Mouse (Mus musculus) kidney, postnatal 10 days (tissue): ENCODE results near the gene Gss.

Source experiments
- DNase-seq: peaks from one replicate; pipeline ENCODE4 v3.0.0; 2021; ENCODE audit warnings: mixed read lengths

Gss gene

DNA sequence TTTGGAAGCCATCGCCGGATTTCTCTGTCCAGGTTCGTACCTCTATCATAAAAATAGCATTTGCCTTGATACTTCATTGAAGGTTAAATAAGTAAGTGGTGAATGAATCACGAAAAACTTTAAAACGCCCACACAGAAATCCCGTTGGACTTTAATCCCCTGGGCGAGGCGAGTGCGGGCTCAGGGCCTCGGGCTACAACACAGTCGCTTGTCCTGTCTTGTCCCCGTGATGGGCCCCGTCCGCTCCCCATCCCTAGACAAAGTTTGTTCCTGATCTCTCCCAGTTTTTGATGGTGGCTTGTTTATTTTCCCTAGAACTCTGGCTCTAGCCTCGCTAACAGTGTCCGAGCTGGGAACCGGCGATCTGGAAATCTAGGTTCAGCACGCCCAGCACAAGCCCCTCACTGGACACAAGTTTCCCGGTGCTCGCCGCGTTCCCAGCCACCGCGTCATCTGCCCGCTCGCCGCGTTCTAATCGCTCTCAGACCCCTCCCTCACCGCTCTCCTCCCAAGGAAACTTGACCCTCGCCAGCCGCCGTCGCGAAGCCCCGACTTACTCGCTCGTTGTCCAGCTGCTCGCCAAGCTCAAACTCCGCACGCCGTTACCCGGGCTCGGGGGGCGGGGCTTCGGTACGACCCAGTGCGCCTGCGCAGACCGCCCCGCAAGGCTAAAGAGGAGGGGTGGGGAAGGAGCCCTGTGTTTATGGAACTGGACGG lies at the start of gene Gss:
TSS of gene Gss (minus strand) at position 674 of the 717 bp plus-strand sequence.
- peak; percentile 100 for DNase-seq

GRCm38 (mm10) chr2:155641540-155642472 lies 49.2 kb upstream of the Gss start:
- peak; percentile 74 for DNase-seq

- DNase-seq = no peak
These were observed 48.0 kb upstream of the Gss start for GRCm38 (mm10) chr2:155640656-155641055.

GRCm38 (mm10) chr2:155637411-155637810 lies 44.8 kb upstream of the Gss start:
- DNase-seq = no peak

DNA sequence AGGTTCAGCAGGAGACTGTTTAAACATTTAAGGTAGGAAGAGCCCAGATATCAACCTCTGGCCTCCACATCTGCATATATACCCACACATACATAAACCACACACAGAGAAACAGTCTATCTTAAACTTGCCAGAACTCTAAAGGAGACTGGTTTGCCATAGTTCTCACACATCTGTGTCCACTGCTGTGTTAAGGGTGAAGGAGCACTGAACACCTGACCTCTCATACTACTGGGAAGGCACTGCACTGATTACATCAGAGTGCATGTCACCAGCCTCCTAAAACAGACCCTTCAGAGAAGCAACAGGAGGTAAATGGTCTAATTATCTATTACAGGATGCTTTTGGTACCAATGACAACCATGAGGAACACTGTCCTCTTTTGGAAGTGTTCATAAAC lies 44.3 kb upstream of the Gss start:
- DNase-seq = no peak

- DNase-seq = no peak
These were observed 43.4 kb upstream of the Gss start for GRCm38 (mm10) chr2:155635961-155636360.

DNA sequence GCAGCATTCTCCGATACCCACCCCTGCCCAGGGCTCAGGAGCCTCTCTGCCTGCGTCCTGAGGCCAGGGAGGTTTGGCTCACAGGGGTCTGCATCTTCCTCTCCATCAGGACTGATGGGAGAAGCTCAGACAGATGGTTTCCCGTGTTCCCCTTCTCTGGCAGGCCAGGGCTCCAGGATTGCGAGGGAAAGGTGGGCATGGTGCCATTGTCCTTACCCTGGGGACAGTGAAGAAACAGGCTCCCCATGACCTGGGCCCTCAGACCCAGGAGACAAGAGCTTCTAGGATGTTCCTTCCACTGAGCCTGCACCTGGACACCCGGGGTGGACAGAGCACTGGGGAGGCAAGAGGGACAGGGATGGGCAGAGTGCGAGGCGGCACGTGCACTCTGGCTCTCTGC lies 42.0 kb upstream of the Gss start:
- DNase-seq = no peak

DNA sequence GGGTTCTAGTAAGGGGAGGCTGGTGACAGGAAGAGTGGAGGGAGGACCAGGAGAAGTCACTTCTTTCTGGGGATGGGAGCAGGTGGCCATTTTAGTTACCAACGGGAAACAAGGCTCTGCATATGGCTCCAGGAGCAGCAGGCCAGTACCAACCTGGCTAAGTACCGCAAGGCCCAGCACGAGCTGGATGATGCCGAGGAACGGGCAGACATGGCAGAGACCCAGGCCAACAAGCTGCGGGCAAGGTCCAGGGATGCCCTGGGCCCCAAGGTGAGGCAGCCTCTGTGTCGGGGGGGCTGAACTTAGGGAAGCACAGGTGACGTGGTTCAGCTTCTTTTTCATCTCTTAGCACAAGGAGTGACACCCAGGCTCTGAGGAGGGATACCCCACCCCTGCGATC lies 41.1 kb upstream of the Gss start:
- no peak for DNase-seq

- DNase-seq = no peak
These were observed 40.5 kb upstream of the Gss start for GRCm38 (mm10) chr2:155633121-155633520.

- no peak for DNase-seq
These were observed 39.7 kb upstream of the Gss start for GRCm38 (mm10) chr2:155632138-155632936.

GRCm38 (mm10) chr2:155630590-155631416 lies 38.2 kb upstream of the Gss start:
- no peak for DNase-seq

DNA sequence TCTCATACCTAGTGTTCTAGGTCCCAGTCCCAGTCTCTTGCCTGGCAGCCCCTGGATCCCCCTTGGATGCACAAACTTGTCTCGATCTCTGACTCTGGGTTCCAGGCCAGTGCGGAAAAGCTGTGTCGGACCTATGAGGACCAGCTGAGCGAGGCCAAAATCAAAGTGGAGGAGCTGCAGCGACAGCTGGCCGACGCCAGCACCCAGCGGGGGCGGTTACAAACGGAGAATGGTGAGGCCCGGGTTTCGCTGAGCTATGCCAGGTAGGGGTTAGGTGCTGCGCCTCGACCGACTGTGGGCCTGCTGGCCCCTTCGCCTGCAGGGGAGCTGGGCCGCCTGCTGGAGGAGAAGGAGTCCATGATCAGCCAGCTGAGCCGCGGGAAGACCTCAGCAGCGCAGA lies 37.5 kb upstream of the Gss start:
- DNase-seq = no peak

- peak; percentile 65 for DNase-seq
These were observed 36.6 kb upstream of the Gss start for GRCm38 (mm10) chr2:155629231-155629661.

DNA sequence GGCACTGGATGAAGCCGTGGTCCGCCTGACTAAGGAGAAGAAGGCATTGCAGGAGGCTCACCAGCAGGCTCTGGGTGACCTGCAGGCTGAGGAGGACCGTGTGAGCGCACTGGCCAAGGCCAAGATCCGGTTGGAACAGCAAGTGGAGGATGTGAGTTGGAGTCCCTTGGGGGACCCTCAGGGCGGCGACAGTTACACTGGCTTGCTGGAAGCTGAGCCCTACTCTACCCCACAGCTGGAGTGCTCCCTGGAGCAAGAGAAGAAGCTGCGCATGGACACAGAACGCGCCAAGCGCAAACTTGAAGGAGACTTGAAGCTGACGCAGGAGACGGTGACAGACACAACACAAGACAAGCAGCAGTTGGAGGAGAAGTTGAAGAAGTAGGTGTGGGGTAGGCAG lies 35.9 kb upstream of the Gss start:
- no peak for DNase-seq

DNA sequence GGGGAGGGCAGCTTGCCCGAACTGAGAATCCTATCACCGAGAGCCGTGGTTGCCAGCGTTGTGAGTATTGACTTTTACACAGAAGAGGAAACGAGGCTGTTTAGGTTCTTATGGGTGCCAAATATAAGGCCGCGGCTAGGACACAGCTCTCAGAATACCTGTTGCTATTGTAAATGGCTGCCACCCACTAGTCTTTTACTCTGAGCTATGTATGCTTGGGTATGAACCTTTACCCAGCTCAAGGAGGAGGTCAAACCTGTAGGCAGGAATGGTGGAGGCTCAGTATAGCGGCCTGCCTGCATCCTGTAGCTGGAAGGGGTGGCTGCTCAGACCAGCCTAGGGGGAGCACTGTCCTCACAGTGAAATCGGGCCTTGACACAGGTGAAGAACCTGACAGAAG lies 35.5 kb upstream of the Gss start:
- peak; percentile 3 for DNase-seq

- DNase-seq = peak; percentile 85
These were observed 34.6 kb upstream of the Gss start for GRCm38 (mm10) chr2:155627030-155627738.

DNA sequence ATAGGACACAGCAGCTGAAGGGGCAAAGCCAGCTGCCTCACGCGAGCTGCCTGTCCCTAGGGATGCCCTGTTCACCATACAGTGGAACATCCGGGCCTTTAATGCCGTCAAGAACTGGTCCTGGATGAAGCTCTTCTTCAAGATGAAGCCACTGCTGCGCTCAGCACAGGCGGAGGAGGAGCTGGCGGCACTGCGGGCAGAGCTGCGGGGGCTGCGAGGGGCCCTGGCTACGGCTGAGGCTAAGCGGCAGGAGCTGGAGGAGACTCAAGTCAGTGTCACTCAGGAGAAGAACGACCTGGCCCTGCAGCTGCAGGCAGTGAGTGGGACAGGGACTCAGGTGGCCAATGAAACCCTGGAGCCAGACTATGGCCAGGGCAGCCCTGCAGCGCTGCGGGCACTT lies 33.7 kb upstream of the Gss start:
- DNase-seq = no peak

DNA sequence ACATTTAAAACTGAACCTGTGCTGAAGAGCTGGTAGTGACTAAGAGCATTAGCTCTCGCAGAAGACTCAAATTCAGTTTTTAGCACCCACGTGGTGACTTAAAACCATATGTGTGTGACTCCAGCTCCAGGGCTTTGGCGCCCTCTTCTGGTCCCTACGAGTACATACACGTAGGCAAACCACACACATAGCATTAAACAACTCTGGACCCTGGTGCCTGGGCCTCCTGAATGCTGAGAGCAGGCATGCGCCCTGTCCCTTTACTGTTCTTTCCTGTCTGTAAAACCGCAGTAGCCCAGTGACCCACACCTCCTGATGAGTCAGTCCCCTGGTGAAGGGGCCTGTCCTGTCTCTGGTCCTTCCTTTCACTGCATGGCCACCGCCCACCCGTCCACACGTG lies 32.1 kb upstream of the Gss start:
- DNase-seq = no peak

DNA sequence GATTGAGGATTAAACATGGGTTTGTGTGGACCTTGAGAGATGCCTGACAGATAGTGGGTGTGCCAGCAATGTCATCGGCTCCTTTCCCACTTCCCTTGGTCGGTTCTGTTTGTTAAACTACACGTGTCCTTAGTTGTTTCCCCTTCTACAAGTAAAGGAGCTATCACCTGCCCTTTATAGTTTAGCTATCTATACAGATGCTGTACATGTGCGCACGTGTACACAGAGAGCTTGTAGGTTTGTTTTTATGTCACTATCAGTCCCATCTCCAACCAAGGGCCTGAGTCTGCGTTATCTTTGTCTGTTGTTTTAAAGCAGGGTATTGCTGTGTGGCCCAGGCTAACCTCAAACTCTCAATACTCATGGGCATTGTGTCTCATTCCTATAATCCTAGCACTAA lies 31.4 kb upstream of the Gss start:
- DNase-seq = no peak

GRCm38 (mm10) chr2:155622606-155623005 lies 30.0 kb upstream of the Gss start:
- no peak for DNase-seq

DNA sequence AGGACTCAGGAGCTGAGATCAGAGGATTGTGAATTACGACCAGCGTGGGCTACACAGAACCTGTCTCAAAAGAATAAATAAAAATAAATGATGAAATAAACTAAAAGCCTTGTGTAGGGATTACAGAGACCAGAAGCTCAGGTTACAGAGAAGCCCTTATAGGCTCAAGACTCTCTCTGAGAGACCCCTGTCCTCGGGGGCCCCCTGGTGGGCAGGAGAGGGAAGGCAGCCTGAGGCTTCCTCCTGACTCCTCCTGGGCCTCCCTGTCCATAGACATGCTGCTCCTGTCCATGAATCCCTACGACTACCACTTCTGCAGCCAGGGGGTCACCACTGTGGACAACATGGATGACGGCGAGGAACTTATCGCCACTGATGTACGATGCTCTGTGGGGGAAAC lies 27.2 kb upstream of the Gss start:
- peak; percentile 95 for DNase-seq

DNA sequence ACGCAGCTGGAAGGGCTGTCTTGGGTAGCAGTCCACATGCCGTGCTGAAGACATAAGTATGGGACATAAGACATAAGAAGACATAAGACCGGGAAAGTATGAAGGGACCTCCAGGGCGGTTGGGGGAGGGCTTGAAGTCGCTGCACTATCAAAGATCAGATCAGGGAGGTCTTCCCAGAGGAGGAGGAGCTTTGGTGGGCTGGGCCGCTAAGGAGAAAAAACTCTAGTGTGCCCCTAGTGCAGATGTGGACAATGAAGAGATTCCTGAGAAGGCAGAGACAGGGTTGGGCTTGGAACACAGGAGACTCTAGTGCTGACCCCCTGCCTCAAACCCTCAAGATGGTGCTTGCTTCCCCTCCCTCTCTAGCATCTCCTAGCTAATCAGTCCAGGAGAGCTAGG lies 24.4 kb upstream of the Gss start:
- DNase-seq = no peak
